Mouse (Mus musculus): ENCODE data around the gene B4galnt2. TPM values are rescaled to one million over a fixed set of nuclear protein-coding genes. Genes with fewer than 3 reads are reported as not detected.
A peak's percentile ranks its signal among the peaks of the same experiment; 100 is the strongest.
"Not testable (repeated sequence)": the region's sequence is repeated elsewhere in the genome, so short reads cannot be mapped to it uniquely, and the experiment has no call there.

Gene B4galnt2
- polyA plus RNA-seq (2015; fragmentation: Nextera tagmentation; extraction: Ambion mirVana): 1.1 and 1.2 TPM in 2 replicates

DNA sequence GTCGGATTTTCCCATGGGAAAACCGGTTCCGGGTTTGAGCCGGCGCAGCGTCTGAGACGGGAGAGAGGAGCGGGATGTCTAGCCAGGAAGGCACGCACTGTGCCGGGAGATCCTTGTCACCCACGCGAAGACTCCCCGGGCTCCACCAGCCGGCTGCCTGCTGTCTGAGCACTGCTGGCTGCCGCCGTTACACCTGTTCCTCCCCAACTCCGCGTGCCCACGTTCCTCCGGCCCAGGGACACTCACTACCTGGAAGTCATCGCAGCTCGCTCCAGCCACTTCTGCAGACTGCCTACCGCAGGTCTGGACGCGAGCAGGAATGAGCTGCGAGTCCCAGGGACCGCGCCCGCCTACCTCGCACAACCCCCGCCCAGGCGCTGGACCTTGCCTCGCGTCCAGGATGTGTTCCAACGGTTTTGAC lies at the start of gene B4galnt2:
Gene B4galnt2, minus strand, starts transcription at position 321 of the 421 bp plus-strand sequence.
- DNase-seq (ENCODE audit: low spot score): peak; percentile 23

DNA sequence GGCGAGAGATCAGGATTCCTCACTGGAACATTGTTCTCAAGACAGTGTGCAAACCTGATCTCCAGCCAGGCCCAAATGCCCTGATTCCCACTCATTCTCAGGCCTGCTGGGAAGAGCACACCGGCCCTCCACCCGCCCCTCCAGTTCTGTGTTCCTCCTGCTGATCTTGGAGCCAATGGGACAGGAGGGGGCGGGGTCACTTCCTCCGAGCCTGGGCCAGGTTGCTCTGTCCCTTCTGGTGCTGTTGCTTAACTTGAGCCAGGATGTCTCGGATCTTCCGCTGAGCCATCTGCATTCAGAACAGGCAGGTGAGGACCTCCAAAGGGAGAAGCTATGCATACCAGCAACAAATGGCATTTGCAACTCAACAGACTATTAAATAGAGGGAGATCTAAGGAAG lies 48.6 kb upstream of the B4galnt2 start:
- no peak for DNase-seq (ENCODE audit: low spot score)

DNA sequence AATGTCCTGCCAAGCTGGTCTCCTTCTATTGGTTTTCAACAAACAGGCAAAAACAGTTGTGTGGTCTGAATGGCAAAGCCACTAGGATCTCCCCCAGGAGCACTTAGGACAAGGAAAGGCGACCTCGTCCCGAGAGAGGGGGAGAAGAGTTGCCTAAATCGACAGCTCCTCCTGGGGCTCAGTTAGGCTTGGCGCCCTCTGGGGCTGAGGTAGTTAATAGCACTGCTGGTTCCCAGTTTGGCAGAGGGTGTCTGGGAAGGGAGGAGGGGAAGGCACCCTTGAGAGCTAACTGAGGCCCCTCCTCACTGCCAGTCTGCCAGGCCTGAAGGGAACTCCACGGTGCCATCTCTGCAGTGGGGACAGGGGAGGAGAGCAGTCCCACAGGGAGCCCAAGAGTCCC lies 44.5 kb upstream of the B4galnt2 start:
- DNase-seq (ENCODE audit: low spot score): no peak

DNA sequence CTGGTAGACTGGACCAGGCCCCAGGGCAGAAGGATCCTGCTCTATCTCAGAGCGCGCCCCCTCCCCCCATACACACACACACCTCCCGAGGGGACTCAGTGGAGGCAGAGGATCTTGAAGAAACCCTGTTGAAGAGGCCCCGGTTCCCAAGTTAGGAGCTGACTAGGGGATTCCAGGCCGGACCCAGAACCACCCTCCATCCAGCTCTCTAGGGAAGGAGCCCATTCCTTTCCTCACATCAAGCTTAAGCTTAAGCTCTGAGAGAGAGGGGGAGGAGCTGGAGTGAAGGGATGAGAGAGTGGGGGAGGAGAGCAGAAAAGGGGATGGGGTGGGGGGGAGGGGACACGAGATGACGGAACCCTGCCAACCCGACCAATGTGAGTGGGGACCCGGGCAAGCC lies 43.6 kb upstream of the B4galnt2 start:
- no peak for DNase-seq (ENCODE audit: low spot score)

DNA sequence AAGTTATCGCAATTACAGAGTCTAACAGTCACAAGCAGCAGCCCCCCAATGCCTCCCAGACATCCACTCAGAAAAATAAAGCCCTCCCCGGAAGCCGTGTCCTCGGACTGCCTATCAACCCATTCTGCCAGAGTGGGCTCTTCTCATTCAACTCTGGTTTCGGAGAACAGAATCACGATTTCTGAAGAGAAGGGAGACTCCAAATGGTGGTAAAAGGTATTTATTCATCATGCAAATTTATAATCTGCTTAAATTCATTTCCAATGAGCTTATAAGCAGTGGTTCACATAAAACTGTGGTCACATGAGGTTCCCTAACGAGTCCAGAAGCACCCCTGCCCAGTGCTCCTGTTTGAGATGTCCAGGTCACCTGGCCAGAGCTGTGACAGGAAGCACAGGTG lies 42.7 kb upstream of the B4galnt2 start:
- no peak for DNase-seq (ENCODE audit: low spot score)

DNA sequence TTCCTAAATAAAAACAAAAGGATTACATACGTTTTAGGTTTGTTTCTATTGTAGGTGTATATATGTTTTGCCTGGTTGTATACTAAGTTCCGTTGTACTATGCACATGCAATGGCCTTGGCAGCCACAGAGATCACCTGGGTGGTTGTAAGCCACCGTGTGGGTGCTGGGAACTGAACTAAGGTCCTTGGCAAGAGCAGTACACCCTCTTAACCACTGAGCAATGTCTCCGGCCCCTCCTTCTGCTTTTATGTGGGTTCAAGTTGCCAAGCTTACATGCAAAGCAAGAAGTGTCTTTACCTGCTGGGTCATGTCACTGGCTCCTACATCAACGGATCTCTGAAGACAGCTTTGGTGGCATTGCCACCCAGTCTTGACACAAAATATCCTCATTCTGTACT lies 38.6 kb upstream of the B4galnt2 start:
- DNase-seq (ENCODE audit: low spot score): no peak

DNA sequence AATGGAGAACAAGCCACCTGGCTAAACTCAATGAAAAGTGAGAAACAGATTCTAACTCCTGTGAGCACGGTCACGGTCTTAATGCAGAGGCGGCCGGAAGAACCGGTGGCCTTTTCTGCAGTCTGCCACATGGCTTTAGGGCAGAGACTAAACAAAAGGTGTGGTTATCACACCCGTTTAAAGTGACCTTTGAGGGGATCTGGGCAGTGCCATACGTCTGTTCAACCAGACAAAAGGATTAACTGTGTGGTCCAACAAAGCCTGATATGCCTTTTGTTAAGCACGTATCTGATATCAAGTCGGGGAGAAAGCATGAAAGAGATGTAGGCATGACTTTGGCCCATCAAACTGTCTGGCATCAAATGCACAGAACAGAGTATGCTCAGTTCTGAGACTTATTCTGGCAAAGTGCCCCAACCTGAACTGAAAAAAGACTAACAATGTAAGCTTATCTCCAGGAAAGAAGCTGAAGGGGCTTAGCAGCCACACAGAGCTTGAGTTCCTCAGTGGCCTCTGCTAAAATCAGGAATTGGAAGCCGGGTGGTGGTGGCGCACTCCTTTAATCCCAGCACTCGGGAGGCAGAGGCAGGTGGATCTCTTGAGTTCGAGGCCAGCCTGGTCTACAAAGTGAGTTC lies 31.3 kb upstream of the B4galnt2 start:
- no peak for DNase-seq (ENCODE audit: low spot score)

DNA sequence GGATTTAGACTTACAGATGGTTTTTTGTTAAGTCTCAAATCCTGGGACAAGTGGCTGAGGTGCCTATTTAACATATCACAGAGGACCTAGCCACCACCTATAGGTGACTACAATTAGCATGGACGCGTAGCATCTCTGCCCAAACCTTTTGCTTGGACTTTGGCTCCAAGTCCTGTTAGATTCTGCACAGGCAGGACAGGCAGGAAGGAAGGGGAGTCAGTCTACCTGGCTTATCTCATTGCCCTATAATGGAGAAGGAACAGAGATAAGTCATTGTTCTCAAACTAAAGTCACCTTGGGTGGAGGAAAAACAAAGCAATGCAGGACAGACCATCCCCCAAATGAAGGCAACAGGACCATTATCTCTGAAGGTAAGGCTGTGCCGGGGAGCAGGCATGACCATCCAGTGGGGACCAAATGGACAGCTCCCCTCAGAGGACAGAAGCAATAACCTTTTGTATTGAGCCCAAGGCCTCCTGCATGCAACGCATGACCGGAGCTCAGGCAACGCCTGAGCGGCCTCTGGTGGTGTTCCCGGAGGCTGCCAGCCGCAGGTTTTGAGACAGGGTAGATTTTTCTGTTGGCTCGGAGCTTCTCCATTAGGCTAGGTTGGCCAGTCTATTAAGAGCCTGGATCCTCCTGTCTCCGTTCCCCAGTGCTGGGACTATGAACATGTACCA lies 25.3 kb upstream of the B4galnt2 start:
- peak; percentile 15 for DNase-seq (ENCODE audit: low spot score)

DNA sequence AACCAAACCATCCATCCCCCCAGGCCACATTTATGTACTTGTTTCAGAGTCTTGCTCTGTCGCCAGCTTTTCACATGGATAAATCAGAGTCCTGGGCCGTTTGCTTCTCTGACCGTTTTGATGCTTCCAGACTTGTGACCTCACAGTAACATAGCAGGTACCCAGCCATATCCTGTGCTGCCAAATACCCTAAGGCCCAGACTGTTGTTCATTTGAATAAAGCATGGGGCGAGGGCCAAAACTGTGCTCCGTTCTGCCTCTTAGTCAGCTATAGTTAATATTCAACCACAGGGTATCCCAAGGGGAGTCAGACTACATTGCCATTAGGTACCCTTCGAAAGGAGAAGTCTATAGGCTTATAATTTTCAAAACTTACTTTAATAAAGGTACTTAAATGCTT lies 21.7 kb upstream of the B4galnt2 start:
- no peak for DNase-seq (ENCODE audit: low spot score)

DNA sequence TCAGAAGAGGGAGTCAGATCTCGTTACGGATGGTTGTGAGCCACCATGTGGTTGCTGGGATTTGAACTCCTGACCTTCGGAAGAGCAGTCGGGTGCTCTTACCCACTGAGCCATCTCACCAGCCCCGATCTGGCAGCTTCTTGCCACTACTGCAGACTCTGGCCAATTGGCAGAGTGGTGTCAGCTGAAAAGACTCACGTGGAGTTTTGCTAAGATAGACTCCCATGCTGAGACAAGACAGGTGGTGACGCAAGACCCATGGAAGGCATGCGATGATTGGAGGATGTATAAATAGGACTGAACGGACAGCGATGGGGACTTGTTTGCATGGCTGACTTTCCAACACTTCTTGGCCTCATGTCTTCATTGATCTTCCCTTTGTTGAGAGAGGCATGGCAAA lies 17.5 kb upstream of the B4galnt2 start:
- not testable (repeated sequence) for DNase-seq (ENCODE audit: low spot score)

DNA sequence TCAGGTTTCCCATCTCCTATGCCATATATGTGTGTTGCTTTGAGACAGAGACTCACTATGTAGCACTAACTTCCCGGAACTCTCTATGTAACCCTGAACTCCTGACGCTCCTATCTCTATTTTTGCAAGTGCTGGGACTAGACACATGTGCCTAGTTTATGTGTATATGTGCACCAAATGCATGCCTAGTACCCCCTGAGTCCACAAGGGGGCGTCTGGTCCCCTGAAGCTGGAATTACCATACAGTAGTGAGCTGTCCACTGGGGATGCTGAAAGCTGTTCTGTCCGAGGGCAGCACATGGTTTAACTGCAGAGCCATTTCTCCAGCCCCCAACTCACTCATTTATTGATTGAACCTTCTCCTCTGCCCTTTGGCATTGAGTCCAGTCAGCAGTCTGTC lies 11.7 kb upstream of the B4galnt2 start:
- DNase-seq (ENCODE audit: low spot score): no peak

DNA sequence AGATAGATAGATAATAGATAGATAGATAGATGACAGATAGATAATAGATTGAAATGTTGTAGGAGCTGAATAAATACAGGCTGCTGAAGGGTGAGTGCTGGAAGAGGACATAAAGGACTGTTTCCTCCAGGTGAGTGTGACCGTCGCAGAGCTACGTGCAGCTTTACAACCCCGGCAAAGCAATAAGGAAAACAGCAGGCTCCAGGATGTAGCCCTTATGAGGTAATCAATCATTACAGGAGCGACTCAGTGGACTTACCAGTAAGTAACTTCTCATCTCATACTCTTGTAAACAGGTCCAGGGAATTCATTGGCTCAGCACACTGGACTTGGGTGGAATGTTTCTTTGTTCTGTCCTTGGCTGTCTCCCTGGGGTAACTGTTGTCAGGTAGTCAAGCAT lies 11.3 kb upstream of the B4galnt2 start:
- no peak for DNase-seq (ENCODE audit: low spot score)

DNA sequence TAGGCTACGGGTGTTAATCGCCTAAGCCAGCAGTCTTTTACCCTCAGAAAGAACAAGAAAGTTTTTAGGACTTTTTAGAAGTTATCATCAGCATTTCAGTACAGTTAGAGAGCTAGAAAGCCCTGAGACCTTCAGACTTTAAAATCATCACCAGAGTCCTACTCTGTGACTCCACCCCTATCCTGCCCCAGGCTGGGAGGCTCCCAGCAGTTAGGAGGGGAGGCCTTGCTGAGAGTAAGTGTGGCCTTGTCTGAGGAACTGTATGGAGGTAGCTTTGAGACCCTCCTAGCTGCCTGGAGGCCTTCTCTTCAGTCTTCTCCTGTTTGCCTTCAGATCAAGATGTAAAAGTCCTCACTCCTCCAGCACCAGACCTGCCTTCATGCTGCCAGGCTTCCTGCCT lies 9.5 kb upstream of the B4galnt2 start:
- no peak for DNase-seq (ENCODE audit: low spot score)

DNA sequence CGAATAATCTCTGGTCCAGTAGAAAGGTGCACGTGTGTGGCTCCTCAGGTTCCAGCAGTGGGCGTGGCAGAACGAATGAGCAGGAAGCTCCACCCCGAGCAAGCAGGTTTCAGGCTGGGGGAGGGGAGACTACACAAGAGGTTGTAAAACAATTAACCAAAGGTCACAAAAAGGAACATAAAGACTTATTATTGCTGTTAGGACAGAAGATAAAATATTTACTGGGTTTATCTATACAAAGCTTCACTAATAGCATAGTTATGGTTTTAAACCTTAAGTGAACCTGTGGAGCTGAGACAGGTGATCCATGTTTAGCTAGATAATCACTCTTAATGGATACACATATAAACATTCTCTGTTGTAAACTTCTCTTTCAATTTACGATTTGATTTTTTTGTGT lies 8.8 kb upstream of the B4galnt2 start:
- DNase-seq (ENCODE audit: low spot score): not testable (repeated sequence)

DNA sequence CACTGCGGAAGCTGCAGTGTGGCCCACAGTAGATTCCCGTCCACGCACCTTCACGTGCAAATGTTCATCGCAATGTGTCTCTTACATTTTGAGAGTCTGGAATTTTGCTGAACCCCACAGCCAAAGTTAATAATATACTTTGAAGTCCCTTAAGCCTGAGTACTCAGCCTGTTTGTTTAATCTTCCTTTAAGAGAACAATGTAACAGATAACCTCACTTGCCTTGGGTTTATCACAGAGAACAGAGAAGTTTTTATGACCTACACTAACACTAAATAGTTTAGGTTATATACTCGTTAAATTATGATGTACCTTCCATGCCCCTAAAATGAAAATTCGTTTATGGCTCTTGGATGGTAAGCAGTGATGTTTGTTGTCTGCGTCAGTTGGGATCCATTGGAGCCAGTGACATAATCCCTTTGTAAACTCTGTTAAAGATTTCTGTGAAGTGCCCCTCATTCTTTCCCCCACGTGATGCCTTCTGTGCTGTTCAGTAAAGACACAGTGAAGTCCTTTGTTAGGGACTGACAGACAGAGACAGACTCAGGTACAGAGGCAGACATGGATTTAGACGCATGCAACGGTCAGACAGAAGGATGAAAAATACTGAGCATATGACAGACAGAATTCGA lies 7.4 kb upstream of the B4galnt2 start:
- DNase-seq (ENCODE audit: low spot score): no peak

DNA sequence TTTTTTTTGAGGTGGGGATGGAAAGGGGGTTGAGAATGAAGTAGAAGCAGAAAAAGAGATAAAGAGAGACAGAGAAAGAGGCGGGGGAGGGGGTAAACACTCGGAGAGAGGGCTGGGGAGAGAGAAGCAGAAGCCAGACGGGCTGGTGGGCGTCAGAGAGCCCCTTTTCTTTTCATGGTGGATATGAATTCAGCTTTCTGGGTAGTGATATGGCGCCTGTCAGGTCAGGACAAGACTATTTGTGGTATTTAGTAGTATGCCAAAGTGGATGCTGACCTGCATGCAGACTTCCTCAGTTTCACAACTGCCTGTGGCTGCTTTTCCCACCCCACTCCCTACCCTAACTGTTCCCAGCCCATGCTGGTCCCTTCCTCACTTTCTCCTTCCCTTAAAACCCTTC lies 1.7 kb upstream of the B4galnt2 start:
- DNase-seq (ENCODE audit: low spot score): no peak

DNA sequence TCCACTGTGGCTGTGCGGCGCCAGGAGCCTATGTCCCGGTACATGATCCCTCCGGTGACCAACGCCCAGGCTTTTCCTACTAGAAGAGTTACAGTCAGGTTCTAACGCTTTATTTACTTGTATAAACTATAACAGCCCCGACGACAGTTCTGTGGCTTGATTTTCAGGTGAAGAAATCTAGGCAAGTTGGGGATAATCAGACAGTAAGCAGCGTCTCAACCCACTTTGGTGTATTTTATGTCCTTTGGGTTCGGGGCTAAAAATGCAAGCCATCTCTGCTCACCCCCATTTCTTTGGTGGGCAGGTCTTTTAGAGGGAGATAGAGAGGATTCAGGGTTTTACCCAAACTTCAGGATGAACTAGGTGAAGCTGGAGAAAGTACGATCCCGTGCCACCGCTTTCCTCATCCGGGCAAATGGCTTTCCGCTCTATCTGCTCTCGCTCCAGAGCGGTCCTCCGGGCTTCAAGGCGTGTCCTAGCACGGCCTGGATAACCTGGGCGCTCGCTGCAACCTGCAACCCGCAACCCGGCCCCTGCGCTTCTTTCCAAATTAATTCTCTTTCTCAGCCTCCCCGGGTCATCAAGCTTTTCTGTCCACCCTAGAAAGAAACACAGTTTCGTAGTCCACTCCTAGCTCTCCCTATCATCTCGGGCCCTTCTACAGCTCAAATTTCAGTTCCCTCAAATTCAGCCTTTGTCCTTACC lies 467 bp upstream of the B4galnt2 start:
- no peak for DNase-seq (ENCODE audit: low spot score)

DNA sequence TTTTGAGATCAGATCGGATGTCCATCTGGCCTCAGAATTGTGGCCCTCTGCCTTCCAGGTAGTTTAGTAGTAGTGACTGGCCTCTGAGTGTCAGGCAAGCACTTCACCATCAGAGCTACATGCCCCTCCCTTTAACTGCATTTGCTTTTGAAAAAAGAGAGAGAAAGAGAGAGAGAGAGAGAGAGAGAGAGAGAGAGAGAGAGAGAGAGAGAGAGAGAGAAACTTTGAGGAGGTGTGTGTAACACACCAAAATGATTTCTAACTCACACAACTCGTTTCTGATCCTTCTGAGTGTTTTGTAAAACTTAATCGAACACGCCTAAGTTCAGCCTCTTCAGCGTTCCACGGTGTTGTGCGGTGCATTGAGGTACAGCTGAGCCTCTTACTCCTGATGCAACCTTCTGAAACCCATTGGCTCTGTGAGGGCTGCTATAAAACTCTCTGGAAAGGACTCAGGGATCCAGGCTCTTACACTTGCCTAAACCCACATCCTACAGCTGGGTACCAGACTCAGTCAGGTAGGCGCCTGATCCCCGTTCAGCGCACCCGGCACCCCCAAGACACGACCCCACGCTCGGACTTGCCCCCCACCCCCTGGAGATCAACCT lies 628 bp downstream of the B4galnt2 start:
- DNase-seq (ENCODE audit: low spot score): peak; percentile 22

DNA sequence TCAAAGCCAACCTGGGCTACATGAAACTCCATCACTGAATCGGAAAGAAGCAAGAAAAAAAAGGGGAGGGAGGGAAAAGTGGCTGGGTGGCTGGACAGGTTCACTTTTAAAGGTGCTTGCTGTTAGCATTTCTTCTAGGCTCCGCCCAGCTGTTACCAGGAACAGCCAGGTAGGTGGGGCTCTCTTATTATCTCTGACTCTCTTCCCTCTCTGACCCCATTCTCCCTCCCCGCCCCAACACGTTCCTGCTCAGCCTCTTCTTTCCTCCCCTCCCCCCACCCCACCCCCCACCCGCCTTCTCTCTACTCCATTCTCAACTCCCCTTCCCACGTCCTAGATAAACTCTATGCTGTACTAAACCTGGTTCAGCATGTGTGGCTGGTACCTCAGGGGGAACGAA lies 3.1 kb downstream of the B4galnt2 start:
- DNase-seq (ENCODE audit: low spot score): no peak

DNA sequence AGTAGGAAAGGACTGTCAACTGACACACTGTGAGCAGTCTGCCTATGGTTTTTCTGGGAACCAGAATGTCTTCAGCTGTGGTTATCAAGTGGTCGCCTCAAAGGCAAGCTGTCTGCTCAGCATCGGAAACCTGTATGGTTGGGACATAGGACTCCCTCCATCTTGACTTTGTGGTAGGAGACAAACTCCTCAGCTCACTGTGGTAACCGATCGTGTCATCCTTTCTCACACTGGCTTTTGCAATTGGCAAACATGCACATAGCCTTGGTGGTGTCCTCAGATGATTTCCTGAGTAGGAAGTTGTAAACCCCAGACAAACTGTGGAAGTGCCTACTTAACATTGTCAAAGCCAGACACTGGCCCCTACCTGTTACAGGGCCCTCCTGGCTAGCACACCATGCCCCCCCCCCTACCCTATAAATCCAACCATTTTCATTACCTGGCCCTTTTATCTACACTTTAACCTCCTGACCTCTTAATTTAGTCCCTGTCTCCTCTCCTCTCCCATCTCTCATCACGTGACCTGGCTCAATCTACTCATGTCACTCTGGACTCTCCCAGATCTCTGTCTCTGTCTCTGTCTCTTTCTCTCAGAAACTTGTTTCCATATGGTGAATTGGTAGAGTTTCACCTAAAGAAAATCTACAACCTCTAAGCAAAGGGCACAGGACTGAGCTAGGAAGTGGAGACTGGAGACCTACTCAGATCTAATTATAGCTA lies 6.7 kb downstream of the B4galnt2 start:
- peak; percentile 26 for DNase-seq (ENCODE audit: low spot score)

DNA sequence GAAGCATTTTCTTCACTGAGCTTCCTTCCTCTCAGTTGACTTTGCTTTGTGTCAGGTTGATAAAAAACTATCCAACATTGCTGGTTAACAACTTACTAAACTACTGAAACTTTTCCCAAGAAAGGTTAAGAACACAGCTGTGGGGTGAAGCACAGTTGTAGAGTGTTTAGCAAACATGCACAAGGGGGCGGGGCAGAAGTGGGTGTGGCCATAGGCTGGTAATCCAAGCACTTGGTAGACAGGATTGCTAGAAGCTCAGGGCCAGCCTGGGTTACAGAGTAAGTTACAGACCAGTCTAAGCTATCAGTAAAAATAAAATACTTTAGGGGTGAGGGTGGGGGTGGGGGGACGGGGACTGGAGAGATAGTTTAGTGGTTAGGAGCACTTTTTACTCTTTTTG lies 10.4 kb downstream of the B4galnt2 start:
- no peak for DNase-seq (ENCODE audit: low spot score)

Data from thymus, postnatal 0 days (tissue).